Mouse (Mus musculus) limb, embryonic 11.5 days (tissue): Measurements from ENCODE around the gene Dgkd. TPM values are rescaled to one million over a fixed set of nuclear protein-coding genes. Genes with fewer than 3 reads are reported as not detected.

Experiments
- ATAC-seq: fragments of 200-750 bp; cut with Nextera tagmentation; 2 replicates; pipeline ENCODE4 v1.8.0; 2017; ENCODE audit warnings: low read depth; ENCODE audit not compliant: insufficient number of reproducible peaks, low FRiP score, low TSS enrichment
- DNase-seq: peaks from one replicate; pipeline ENCODE4 v3.0.0-alpha.2; 2015; ENCODE audit warnings: low spot score
- H3K27ac ChIP-seq: fragments of 300-500 bp; sonication (generic); replicated peaks from 2 replicates; pipeline ENCODE4 v1.5.1; 2014; ENCODE audit warnings: low read depth, mild to moderate bottlenecking, low read length
- H3K27me3 ChIP-seq: fragments of 300-500 bp; sonication (generic); 2 replicates; pipeline ENCODE4 v1.6.1; 2014; ENCODE audit warnings: mild to moderate bottlenecking, low read length, mixed read lengths; ENCODE audit not compliant: control insufficient read depth, insufficient read depth
- H3K36me3 ChIP-seq: fragments of 300-500 bp; sonication (generic); 2 replicates; pipeline ENCODE4 v1.6.1; 2014; ENCODE audit warnings: mild to moderate bottlenecking, low read length, moderate library complexity, mixed read lengths; ENCODE audit not compliant: control insufficient read depth, insufficient read depth
- H3K4me1 ChIP-seq: fragments of 300-500 bp; sonication (generic); 2 replicates; pipeline ENCODE4 v1.6.1; 2014; ENCODE audit warnings: low read length, mixed read lengths; ENCODE audit not compliant: control insufficient read depth, insufficient read depth
- H3K4me2 ChIP-seq: fragments of 300-500 bp; sonication (generic); 2 replicates; pipeline ENCODE4 v1.6.1; 2014; ENCODE audit warnings: low read depth, mild to moderate bottlenecking, moderate library complexity; ENCODE audit not compliant: severe bottlenecking
- H3K4me3 ChIP-seq: fragments of 300-500 bp; sonication (generic); 2 replicates; pipeline ENCODE4 v1.5.1; 2014; ENCODE audit warnings: low read depth, low read length
- H3K9ac ChIP-seq: fragments of 300-500 bp; sonication (generic); 2 replicates; pipeline ENCODE4 v1.6.1; 2014; ENCODE audit warnings: mild to moderate bottlenecking, low read length
- H3K9me3 ChIP-seq: fragments of 300-500 bp; sonication (generic); 2 replicates; pipeline ENCODE4 v1.6.1; 2016; ENCODE audit warnings: low read length; ENCODE audit not compliant: control insufficient read depth
- WGBS: fragments of 180-500 bp; shearing (Covaris S2); extraction: QIAGEN DNeasy Blood & Tissue Kit; methylation state at CpG from one replicate; pipeline ENCODE4 v1.1.7; 2014; 5-methylcytosine and 5-hydroxymethylcytosine counted together
- polyA plus RNA-seq: library from polyadenylated mRNA; unstranded; fragments of >200 nt; fragmentation: Nextera tagmentation; extraction: Ambion mirVana; gene quantifications from 2 replicates; pipeline ENCODE4 v1.2.1, GENCODE M21; 2014

The Dgkd gene
- polyA plus RNA-seq, 1 experiment from 2014 or later = 39.1 TPM

GRCm38 (mm10) chr1:87961459-87962167 is 108.5 kb downstream of the Dgkd start:
- H3K27ac ChIP-seq = no peak overlapping the region

GRCm38 (mm10) chr1:87970381-87970780 is 117.3 kb downstream of the Dgkd start:
- no peaks in the 10 kb centered on the region for H3K27me3 ChIP-seq
- no peaks in the 10 kb centered on the region for H3K4me1 ChIP-seq
- peaks cover 2% of the 10 kb centered on the region; the same call in 1 of the 2 replicates for H3K36me3 ChIP-seq
- no peaks in the 10 kb centered on the region for H3K9me3 ChIP-seq
- no peak overlapping the region for H3K4me2 ChIP-seq
- ATAC-seq = no peak
- H3K9ac ChIP-seq = no peak overlapping the region
- no peak overlapping the region for H3K27ac ChIP-seq
- DNase-seq = no peak
- no peak overlapping the region for H3K4me3 ChIP-seq
- 92% methylated on average over 4 of the region's 4 CpGs for WGBS

More at GRCm38 (mm10) chr1:87961459-87962167, 108.5 kb downstream of the Dgkd start:
- Histone ChIP-seq H3K36me3 (peaks cover 15% of the 10 kb centered on the region; the same call in 1 of the 2 replicates), H3K9ac (no peak overlapping the region), H3K9me3 (no peaks in the 10 kb centered on the region), H3K4me1 (no peaks in the 10 kb centered on the region), H3K27me3 (no peaks in the 10 kb centered on the region), H3K4me2 (no peak overlapping the region), H3K4me3 (no peak overlapping the region)
- DNase-seq (no peak), ATAC-seq (no peak)
- WGBS = 77% methylated on average over 2 of the region's 2 CpGs

GRCm38 (mm10) chr1:87982291-87982690 is 129.2 kb downstream of the Dgkd start:
- H3K9me3 ChIP-seq = no peaks in the 10 kb centered on the region
- H3K9ac ChIP-seq = no peak overlapping the region
- peaks cover 5% of the 10 kb centered on the region for H3K36me3 ChIP-seq
- H3K4me3 ChIP-seq = no peak overlapping the region
- no peaks in the 10 kb centered on the region for H3K4me1 ChIP-seq
- ATAC-seq (no peak), DNase-seq (no peak)
- WGBS = 89% methylated on average over 4 of the region's 4 CpGs
- H3K27me3 ChIP-seq = no peaks in the 10 kb centered on the region
- no peak overlapping the region for H3K4me2 ChIP-seq
- H3K27ac ChIP-seq = no peak overlapping the region

- Histone ChIP-seq H3K27me3 (no peaks in the 10 kb centered on the region), H3K27ac (no peak overlapping the region), H3K4me1 (no peaks in the 10 kb centered on the region), H3K4me2 (no peak overlapping the region), H3K9ac (no peak overlapping the region), H3K4me3 (no peak overlapping the region), H3K9me3 (no peaks in the 10 kb centered on the region), H3K36me3 (peaks cover 15% of the 10 kb centered on the region; the same call in 1 of the 2 replicates)
- ATAC-seq = no peak
- 94% methylated on average over 2 of the region's 2 CpGs for WGBS
- no peak for DNase-seq
Observed at GRCm38 (mm10) chr1:87992716-87993115, 139.6 kb downstream of the Dgkd start.

Other genes with a start within 250 kb of the Dgkd start
- gene Inpp5d, start 233.0 kb upstream of the Dgkd start, polyA plus RNA-seq = 2.6 and 5.4 TPM in 2 replicates
- 30.3 and 31.0 TPM in 2 replicates for gene Atg16l1, start 97.4 kb upstream of the Dgkd start, polyA plus RNA-seq
- gene Sag, start 49.6 kb upstream of the Dgkd start, polyA plus RNA-seq = 2.3 and 3.4 TPM in 2 replicates
- 37.9 and 38.5 TPM in 2 replicates for gene Usp40, start 155.3 kb downstream of the Dgkd start, polyA plus RNA-seq
- gene Ugt1a10, start 202.1 kb downstream of the Dgkd start, polyA plus RNA-seq = not detected in 2 replicates
- not detected in 2 replicates for gene Ugt1a9, start 217.5 kb downstream of the Dgkd start, polyA plus RNA-seq
- gene Ugt1a8, start 234.5 kb downstream of the Dgkd start, polyA plus RNA-seq = not detected in 2 replicates
- gene Ugt1a7c, start 241.8 kb downstream of the Dgkd start, polyA plus RNA-seq = 0.79 and 1.0 TPM in 2 replicates
- not detected in 2 replicates for gene Ugt1a6b, start 250.0 kb downstream of the Dgkd start, polyA plus RNA-seq